Mouse (Mus musculus) liver, adult 2 months (tissue): ENCODE data around the gene Srsf4.

Experiments
- CTCF ChIP-seq: fragments of 200-500 bp; IDR thresholded peaks from 2 replicates; pipeline ENCODE4 v1.5.1; 2011; ENCODE audit warnings: low read depth, low read length, control low read depth
- POLR2A ChIP-seq: fragments of 200-500 bp; IDR thresholded peaks from 2 replicates; pipeline ENCODE4 v1.6.1; 2011; ENCODE audit warnings: low read length, control low read depth; ENCODE audit not compliant: insufficient read depth; ENCODE audit errors: extremely low read depth

- TF ChIP-seq CTCF: no peak
- no peak for TF ChIP-seq POLR2A
Observed at GRCm38 (mm10) chr4:131885376-131885775, 12.0 kb downstream of the Srsf4 start.
